Mouse (Mus musculus): ENCODE results near the gene St7l.

The St7l gene

DNA sequence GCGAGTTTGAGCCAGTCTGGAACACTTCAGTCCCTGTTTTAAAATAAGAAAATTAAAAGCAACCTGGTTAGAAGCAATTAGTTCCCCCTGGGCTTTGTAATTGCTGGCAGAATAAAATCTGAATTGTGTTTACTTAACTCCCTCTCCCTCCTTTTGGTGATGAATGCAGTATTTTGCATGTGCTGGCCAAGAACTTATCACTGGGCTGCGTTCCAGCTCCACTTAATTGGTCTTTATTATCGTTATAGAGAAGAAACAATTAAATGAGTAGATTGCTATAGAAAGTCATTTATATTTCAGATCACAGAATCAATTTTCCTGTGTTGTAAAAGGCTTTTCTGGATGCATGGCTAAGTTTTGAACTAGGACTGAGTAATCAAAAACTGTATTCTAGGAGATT, 32.3 kb downstream of the St7l start:
- in situ Hi-C loops (cut with MseI, MboI), result no loop called here

DNA sequence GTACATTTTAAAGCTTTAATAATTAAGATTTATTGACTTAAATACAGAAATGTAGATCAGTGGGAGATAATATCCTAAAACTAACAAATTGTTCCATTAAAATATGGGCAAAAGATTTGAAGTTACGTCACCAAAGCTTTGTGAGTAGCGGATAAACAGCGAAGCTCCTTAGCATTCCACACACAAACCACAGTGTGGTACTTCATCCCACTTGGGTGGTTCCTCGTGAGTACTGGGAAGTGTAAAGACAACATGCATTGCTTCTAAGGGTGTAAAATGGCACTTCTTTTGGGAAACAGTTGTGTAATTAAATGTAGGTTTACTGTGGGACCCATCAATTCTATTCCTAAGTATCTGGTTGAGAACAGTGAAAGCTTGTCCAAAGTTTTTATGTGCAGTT, 37.3 kb downstream of the St7l start:
- in situ Hi-C loops (cut with MseI, MboI), result no loop called here

DNA sequence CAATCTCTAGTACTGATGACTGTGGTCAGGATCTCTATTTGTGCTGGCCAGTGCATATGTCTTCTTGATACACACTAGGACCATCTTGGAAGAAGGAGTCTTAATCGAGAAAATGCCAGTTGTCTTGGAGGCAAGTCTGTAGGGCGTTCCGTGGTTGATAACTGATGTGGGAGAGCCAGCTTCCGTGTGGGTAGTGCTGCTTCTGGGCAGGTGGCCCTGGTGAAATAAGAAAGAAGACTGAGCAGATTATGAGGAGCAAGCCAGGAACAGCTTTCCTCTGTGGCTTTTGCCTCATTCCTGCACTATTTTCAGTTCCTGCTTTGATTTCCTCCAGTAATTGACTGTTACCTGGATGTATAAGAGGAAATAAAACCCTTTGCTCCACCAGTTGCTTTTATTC, 41.6 kb downstream of the St7l start:
- in situ Hi-C loops (cut with MseI, MboI), result no loop called here

DNA sequence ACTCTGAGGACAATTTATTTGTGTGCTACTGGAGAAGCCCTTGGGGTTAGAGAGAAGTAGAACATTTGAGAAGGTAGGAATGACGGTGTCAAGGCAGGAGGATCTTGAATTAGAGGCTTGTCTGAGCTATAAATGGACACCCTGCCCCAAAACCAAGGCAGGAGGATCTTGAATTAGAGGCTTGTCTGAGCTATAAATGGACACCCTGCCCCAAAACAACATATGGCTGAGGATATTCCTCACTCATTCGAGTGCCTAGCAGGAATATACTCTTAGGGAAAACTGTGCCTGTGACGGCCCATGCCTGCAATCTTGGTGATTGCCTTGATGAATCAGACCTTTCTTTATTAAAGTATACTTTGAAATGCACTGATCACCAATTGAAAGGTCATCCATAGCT, 42.2 kb downstream of the St7l start:
- in situ Hi-C loops (cut with MseI, MboI), result no loop called here

DNA sequence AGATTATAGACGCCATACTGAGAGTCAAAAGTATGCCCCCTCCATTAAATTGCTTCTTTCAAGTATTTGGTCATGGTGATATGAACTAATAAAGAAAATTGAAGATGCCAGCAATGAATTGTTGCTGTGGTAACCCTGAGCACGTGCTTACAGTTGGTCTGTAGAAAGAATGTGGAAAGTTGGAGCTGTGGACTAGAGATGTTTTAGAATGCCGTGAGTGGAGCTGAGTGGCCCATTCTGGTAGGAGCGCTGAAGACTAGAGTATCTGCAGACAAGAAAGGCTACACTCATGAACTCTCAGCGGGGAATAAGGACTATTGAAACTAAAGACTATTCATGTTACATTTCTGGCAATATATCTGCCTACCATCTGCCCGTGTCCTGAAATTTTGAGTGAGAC, 45.4 kb downstream of the St7l start:
- in situ Hi-C loops (cut with MseI, MboI), result no loop called here

DNA sequence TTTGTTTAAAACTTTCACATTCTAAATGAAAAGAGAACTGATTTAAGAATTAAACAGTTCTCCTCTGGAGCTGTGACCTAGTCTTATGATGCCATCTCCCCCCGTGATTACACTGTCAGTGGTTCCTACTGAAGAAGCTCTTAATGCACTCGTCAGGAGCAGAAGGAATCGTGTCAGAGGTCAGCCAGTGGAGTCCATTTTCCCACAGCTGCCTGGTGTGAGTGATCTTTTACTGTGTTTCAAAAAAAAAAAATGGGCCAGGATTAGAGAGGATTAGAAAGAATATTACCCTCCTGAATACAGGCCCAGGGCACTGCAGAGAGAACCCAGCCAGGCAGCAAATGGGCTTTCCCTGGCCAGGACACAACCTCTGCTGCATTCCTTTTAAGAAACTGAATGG, 51.2 kb downstream of the St7l start:
- in situ Hi-C loops (cut with MseI, MboI), result no loop called here

DNA sequence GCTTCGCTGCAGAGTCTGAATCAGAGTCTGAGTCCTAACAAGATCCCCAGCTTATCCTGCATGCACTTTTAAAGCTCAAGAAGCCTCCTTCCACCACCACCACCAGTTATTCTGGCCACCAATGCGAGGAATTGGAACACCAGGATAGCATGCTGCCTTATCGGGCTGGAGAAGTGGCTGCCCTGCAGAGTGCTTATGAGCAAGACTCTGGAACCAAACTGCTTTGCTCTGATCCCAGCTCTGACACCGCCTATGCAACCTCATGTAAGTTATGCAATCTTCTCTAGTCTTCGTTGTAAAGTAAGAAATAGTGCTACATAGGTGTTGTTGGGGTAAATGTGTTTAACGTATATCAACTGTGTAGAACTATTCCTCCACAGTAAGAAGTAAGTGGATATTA, 65.6 kb downstream of the St7l start:
- in situ Hi-C loops (cut with MseI, MboI), result no loop called here

DNA sequence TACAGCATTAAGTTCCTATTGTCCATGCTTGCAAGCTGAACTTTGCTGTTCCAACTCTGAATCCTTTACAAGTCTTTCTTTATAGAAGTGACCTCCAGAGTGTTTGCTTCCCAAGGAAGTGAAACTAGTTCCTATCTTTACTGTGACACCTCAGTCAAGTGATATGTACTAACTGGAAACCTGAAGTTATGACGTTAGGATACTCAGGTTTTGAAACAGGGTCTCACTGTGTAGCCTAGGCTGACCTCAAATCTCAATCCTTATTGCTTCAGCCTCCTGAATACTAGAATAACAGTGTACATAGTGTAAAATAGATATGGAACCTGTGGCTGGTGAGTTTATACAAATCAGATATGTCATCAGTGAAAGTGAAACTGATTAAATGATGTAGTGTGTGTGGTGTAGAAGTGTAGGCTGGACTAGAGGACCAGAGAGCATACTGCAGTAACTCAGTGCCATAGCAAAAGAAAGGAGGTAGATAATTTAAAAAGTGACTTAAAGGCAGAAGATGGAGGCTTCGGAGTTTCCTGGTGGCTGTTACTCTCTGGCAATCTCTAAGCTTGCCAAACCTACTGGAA, 74.0 kb downstream of the St7l start:
- in situ Hi-C loops (cut with MseI, MboI), result no loop called here

DNA sequence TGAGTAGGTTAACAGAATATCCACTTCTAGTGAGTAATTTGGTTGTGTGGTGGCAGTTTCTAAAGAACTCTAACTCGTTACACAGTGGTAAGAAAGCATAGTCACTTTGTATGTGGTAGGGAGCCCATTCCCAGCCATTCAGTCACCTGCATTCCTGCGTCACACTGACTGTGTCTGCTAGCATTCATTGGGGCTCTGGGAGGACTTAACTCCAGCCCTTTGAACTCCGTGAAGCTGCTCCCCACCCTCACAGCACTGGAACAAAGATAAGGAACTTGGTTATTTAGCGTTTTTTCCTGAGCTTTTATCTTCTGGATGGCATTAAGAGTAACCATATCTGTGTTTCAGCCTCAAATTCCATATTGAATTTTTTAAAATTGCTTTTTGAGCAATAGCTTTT, 74.5 kb downstream of the St7l start:
- in situ Hi-C loops (cut with MseI, MboI), result no loop called here

DNA sequence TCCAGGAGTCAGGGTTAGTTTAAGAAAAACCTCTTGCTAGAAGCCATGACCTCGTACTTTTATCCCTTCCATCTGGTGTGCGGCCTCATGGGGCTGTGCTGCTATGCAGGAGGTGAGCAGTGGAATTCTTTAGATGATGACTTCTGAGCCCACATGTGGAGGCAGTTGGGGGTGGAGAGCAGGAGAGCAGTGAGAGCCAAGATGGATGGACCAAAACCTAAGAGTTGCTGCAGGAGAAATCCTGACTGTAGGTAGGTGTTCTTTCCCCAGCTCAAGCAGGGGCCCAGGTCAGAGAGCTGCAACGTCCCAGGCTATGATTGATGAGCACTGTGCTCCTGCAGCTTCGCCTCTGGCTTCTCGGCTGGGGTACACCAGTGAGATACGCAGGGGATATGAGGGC, 76.9 kb downstream of the St7l start:
- in situ Hi-C loops (cut with MseI, MboI), result no loop called here

DNA sequence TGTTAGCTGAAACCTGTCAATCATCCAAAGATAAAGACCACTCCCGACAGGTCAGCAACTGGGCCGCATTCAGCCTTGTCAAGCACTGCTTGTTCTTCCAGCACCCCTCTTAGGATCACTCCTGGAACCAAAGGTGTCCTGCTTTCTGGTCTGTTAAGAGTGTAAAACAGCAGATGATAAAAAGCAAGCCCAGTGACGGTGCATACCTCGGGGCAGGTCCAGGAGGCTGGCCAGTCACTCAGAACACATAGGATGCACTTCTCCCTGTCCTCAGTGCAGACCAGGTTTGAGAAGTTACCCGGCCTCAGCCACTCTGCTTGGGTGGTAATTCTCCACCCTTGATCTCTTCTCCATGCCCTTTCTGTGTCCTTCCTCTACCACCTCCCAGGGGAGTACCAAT, 78.9 kb downstream of the St7l start:
- in situ Hi-C loops (cut with MseI, MboI), result no loop called here

DNA sequence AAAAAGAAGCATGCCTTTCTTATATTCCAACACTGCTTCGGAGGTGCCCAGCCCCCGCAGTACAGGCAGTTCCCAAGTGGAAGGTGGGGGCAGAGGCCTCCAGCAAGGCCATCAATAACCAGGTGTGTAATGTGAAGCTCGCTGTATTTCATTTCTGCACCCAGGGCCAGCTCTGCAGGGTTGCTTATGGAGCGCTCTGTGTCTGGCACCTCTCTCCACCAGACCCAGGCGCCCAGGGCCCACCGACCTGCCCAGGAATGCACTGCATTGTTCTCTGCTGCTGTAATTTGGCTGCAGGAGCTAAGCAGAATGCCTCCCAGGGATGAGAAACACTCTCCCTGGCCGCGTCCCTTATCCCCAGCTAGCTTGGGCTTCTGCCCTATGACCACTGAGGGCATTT, 79.5 kb downstream of the St7l start:
- in situ Hi-C loops (cut with MseI, MboI), result no loop called here

DNA sequence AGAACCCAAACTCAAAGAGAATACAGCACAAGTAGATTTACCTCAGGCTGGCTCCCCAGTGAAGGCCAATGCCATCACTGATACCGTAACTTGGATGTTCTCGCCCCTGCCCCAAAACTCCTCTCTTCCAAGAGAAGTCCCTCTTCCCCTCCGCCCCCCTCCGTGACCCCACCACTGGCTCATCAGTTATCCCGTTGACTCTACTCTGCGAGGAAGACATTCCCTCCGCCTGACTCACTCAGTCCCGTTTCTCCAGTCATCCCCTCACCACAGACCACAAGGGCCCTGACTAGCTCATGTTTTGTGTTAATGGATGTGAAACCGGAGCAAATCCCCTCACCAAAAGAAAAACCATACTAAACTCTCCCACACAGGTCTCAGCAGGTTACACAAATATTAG, 81.1 kb downstream of the St7l start:
- in situ Hi-C loops (cut with MseI, MboI), result no loop called here

DNA sequence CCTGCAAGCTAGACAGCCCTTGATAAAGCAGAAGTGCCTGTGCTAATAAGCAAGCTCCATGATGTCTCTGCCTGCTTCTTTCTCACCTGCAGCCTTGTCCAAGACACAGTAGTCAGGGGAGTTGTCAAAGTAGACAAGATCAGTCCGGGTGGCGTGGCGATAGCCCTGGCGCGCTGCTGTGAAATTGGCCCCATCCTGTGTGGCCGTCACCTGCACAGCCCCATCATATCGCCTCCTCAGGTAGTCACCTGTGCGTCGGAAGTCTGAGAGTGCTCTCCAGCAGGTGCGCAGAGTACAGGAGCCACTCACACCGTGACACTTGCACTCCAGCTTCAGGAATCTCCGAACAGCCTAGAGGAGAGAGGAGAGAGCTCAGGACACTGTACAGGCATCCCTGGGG, 87.1 kb downstream of the St7l start:
- in situ Hi-C loops (cut with MseI, MboI), result no loop called here

DNA sequence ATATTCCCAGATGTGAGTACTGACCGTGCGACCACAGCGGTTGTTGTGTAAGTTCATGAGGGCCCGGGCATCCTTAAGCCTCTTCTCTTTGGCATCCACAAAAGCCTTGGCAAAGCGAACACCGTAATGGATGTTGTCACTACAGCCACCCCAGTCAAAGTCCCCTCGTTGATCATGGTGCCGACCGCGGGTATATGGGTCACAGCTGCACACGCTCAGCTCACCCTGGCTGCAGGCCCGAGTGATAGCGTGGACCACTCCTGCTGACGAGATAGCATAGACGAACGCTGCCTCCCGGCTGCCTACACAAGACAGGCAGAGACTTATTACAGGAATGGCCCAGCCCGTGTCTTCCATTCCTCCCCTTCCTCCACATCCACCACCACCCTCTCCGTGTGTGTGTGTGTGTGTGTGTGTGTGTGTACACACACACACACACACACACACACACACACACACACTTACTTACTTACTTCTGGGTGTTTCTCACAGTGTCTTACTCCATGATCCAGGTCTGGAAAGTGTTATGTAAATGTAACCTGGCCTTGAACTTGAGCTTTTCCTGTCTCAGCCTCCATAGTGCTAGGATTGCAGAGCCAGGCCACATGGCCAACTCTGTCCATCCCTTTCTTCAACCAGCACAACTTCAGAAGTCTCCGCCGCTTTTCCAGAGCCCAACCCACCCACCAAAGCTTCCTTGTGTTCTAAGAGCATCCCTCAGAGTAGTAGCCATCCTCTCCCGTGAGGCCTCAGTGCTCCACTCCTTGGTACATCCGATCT, 89.3 kb downstream of the St7l start:
- in situ Hi-C loops (cut with MseI, MboI), result no loop called here

DNA sequence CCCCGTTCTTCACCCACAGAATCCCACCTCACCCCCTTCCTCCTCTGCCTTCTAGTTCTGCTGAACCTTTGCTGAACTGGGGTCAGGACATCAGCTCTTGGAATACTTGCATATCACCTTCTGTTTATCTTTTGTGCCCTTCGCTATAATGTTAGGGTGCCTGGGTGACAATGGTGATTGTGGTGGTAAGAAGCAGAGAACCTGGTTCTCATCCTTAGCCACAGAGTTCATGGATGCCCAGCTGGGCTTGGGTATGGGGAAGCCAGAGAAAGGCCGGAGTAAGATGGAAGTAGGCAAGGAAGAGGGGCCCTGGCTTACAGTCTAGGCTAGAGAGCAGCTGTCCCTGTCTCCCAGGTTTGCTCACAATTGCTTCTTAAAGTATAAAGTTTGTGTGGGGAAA, 90.3 kb downstream of the St7l start:
- in situ Hi-C loops (cut with MseI, MboI), result no loop called here

DNA sequence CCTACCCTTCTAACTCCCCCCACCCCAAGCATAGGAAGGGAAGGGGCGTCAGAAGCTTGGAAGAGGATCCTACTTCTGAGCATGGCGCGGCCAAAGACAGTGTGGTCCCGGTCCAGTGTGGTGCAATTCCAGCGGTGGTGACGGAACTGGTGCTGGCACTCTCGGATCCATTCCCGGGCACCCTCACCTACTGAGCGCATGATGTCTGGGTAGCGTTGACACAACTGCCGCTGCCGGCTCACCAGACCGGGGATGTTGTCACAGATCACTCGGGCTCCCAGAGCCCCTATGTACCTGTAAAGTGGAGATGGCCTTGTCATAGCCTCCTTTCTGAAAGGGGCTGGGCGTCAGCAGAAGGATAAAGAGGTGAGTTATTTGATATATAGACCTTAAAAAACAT, 90.7 kb downstream of the St7l start:
- in situ Hi-C loops (cut with MseI, MboI), result no loop called here

DNA sequence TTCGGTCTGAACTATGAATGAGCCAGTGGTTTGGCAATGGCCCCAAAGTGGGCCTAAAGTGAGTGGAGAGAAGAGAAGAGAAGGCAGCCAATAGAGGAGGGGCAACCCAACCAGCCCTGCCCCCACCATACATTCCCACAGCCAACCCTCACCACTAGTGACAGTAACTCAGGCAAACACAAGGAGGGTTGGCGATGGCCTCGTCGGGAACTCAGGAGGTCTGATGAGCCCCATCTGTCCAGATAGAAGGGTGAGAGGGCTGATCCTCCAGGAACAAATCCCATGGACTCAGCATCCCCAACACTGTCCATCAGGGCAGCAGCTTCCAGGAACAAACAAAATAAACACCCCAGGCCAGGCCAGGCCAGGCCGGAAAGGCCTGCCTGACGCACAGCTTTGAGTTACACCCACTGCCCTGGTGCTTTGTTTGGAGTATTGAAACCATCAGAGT, 92.4 kb downstream of the St7l start:
- in situ Hi-C loops (cut with MseI, MboI), result no loop called here

DNA sequence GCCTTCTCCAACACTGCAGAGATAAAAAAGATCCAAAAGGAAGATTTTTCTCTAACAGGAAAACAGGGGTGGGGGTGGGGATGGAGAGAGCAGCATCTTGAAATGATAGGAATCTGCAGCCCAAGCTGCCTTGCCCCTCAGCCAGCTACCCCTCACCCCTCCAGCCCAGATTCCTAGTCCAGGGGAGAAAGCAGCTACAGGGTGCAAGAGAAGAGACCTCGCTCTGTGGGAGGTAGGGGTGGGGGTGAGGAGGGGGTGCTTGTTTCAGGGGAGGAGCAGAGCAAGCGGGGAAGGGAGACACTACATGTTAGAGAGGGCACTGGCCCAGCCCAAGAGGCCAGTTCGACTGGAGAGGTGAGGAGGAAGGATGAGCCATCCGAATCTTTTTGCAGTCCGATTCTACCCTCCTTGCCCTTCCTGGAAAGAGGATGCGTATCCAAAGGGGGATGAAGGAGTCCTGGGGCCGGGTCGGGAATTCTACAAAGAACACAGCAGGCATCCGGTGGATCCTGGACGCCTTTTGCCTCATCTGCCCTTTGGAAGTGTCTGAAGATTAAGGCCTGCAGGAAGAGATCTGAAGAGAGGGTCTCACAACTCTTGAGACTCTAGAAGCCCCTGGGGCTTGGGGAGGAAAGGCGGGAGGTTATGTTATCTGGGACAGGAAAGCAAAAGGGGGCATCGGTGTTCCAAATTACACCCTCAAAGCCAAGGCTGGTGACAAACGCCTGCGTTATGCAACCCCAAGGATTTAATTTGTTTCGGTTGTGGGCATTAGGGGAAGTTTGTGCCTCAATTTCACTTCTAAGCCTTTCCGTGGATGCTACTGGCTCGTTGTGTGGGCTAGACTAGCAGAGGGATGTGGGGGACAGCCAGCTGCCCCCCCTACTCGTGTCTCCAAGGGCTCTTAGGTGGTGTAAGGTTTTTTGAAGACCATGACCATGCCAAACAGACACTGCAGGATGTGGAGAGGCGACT, 96.5 kb downstream of the St7l start:
- in situ Hi-C loops (cut with MseI, MboI), result no loop called here

DNA sequence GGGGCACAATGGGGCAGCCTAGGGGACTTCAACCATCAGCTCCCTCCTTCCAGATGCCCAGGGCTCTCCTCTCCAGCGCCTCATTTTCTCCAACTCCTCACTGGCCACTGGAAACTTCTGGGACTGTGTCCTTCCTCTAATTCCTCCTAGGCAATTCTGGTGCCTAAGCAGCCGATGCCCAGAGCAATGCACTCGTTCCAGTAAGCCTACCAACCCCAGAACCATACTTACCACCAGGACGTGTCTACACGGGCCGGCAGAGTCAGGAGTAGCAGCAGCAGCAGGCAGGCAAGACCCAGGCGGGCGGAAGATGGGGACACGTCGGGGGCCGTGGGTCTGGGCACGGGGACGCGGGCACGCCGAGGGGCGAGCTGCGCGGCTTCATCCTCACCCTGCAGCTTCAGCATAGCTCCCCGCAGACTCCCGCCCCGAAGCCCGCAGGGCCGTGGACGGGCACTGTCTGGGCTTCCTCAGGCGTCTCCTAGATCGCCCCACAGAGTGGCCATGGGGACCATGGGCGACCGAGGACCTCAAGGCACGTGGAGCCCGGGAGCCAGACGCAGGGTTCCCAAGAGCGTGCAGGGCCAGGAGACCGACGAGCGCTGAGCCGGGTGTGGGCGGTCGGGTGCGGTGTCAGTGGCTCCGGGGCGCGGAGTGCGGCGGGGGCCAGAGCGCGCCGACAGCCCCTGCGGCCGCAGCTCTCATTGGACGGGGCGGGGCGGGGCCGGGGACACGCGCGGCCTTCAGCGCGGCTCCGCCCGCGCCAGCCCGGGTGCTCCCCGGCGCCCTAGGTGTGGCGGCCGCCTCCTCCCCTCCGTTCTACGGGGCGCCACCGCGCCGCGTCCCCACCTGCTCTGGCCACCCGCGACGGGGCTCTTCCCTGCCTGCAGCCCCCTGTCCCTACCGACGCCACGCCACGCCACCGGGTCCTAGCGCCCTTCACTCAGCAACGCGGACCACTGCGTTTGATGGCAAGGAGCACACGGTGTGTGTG, 97.6 kb downstream of the St7l start, which contains the start of gene Wnt2b:
Wnt2b (minus strand) TSS at position 856 of the 994 bp plus-strand sequence.
- in situ Hi-C loops (cut with MseI, MboI), result no loop called here

DNA sequence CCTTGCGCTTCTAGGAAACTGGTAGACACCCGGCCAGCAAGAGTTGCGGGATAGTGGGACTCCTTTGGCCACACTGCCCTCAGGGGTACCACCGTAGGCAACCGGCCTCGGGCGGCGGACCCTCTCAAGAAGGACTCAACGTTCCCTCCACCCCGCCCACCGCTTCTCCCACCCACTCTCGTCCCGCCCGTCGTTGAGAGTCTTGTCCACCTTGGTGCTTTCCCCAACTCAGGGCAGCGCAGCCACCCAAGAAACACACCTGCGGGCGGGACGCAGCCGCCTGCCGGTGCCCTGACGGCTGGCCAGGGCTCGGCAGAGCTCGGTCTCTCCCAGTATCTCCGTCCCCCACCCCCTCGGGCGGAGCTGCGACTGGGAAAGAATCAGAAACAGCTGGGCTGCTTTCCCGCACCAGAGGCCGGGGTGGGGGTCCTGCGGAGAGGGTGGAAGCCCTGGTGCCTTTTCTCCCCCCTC, 98.4 kb downstream of the St7l start:
- in situ Hi-C loops (cut with MseI, MboI), result no loop called here
